Mouse (Mus musculus): Measurements from ENCODE around the gene Rimklb. TPM values are rescaled to one million over a fixed set of nuclear protein-coding genes. Genes with fewer than 3 reads are reported as not detected.
A peak's percentile ranks its signal among the peaks of the same experiment; 100 is the strongest.
"Not testable (repeated sequence)": the region's sequence is repeated elsewhere in the genome, so short reads cannot be mapped to it uniquely, and the experiment has no call there.

Gene Rimklb
- polyA plus RNA-seq, 1 experiment from 2014 or later, result 49.7 TPM

DNA sequence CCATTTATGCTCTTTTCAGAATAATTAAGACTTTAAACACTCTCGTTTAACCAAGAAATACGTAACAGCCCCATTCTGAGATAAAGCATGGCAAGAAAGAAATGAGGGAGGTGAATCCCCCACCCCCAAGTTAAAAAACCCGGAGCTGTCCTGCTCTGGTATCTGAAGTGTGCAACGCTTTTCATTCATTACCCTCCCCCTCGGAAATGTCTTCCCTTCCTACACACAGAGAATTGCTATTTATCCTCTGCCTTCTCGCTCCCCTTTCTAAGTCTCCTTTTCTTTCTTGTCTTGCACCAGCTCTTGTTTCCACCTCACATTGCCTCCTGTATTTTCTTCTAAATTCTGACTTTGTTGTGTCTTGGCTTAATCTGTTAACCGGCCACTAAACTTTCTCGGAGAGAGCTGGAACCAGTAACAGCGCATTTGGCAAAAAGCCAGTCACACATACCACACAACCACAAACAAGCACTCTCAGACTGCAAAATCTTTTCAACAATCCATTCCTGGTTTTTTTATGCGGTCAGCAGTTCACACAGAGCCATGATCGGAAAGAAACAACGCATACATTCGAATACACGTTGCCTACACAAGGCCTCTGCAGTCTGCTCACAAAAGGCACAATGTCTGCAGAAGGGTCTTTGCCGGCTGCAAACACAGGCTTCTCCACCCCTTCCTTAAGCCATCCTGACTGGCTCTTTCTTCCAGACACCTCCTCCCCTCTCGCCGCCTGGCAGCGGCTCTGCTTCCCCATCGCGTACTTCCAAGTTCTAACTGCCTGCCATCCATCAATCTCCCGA lies 3.3 kb downstream of the Rimklb start:
- Histone ChIP-seq H3K4me3 (no peak overlapping the region), H3K9me3 (no peaks in the 10 kb centered on the region), H3K9ac (0 out of 2 replicates have a peak overlapping the region, but pooled peaks have one; percentile 10), H3K4me2 (replicated peaks) (peak overlapping the region; percentile 40), H3K36me3 (no peaks in the 10 kb centered on the region), H3K27me3 (no peaks in the 10 kb centered on the region), H3K4me1 (peaks cover 36% of the 10 kb centered on the region), H3K27ac (peak overlapping the region; percentile 84)
- 6% methylated on average over 21 of the region's 21 CpGs for WGBS
- peak; percentile 62 for ATAC-seq (ENCODE audit: insufficient number of reproducible peaks, insufficient read depth, low FRiP score, low TSS enrichment)

DNA sequence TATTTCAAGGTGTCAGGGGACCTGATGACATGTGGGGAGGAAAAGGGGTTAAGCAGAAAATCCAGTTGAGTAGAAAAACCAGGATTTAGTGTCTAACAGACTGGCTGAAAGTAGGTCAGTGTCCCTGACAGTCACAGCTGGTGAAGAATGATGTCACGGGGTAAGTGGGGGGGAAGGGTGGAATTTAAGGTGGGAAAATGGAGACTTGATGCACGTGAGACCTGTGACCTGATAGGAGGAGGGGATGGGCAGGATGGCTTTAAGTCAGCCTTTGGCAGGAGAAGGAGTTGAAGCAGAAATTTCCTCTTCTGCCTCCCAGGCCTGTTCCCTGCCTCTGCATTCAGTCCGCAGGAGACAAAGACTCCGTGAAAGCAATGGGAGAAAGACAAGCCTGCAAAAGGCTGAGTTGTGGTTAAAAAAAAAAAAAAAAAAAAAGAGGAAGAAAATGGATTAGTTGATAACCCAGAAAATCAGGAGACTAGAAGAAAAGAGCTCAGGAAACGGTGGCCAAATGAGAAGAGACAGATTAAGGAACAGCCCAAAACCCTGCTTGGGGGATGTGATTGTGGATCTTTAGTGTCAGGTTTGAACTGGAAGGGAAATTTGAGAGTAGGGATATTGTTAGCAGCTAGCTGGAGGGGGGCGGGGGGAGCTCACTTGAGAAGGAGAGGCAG lies 4.6 kb downstream of the Rimklb start:
- H3K27me3 ChIP-seq, result no peaks in the 10 kb centered on the region
- 24% methylated on average over 6 of the region's 6 CpGs for WGBS

DNA sequence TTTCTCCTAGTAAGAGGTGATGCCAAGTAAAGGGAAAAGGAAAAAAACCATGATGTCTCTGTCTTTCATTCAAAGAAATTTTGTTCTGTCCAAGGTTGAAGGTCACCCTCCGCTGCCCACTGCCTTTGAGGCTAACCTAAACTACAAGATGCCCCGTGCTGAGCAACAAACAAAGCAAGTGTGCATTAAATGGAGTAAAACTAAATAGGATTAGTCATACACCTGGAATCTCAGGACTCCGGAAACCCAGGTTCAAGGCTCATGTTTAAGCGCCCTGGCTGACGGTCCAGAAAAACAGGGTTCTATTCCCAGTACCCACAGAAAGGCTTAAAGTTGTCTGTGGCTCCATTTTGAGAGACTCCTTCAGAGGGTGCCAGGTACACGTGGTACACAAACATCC lies 6.1 kb downstream of the Rimklb start:
- no peak overlapping the region for H3K4me3 ChIP-seq
- H3K4me1 ChIP-seq, result peaks cover 36% of the 10 kb centered on the region
- no peak for ATAC-seq (ENCODE audit: insufficient number of reproducible peaks, insufficient read depth, low FRiP score, low TSS enrichment)
- peak overlapping the region; percentile 57 for H3K4me2 ChIP-seq (replicated peaks)
- WGBS, result 16% methylated on average over 6 of the region's 6 CpGs
- H3K27me3 ChIP-seq, result no peaks in the 10 kb centered on the region
- 0 out of 2 replicates have a peak overlapping the region, but pooled peaks have one; percentile 39 for H3K9ac ChIP-seq
- peak overlapping the region; percentile 94; the same call in 1 of the 2 replicates for H3K27ac ChIP-seq
- no peaks in the 10 kb centered on the region for H3K36me3 ChIP-seq
- no peaks in the 10 kb centered on the region for H3K9me3 ChIP-seq

More for the DNA sequence above, 4.6 kb downstream of the Rimklb start:
- H3K4me3 ChIP-seq, result no peak overlapping the region
- peaks cover 36% of the 10 kb centered on the region for H3K4me1 ChIP-seq
- no peaks in the 10 kb centered on the region for H3K36me3 ChIP-seq
- no peak overlapping the region for H3K4me2 ChIP-seq (replicated peaks)
- no peak for ATAC-seq (ENCODE audit: insufficient number of reproducible peaks, insufficient read depth, low FRiP score, low TSS enrichment)
- H3K9me3 ChIP-seq, result no peaks in the 10 kb centered on the region
- H3K27ac ChIP-seq, result peak overlapping the region; percentile 84; the same call in 1 of the 2 replicates
- H3K9ac ChIP-seq, result no peak overlapping the region

DNA sequence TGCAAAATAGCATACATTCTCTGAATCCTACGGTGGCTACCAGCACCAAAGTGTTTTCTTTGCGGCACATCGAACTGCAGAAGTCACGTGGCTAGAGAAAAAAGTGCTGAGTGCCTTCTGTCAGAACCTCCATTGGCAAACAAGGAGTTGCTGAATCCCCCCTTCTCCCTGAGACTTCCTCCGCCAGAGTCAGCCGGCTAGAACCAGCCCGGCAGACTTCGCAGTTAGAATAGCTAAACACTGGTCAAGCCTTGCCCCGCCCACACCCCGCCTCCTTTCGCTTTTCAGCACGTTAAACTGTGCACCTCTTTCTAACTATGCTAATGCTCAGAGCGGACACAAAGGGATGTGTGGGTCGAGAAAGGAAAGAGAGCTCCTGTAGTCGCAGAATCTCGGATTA lies 7.0 kb downstream of the Rimklb start:
- peak; percentile 85 for ATAC-seq (ENCODE audit: insufficient number of reproducible peaks, insufficient read depth, low FRiP score, low TSS enrichment)
- H3K4me3 ChIP-seq, result peak overlapping the region; percentile 33
- H3K4me1 ChIP-seq, result peaks cover 36% of the 10 kb centered on the region
- H3K9me3 ChIP-seq, result no peaks in the 10 kb centered on the region
- H3K27ac ChIP-seq, result peak overlapping the region; percentile 94
- H3K36me3 ChIP-seq, result no peaks in the 10 kb centered on the region
- no peaks in the 10 kb centered on the region for H3K27me3 ChIP-seq
- 0% methylated on average over 16 of the region's 16 CpGs for WGBS
- H3K9ac ChIP-seq, result peak overlapping the region; percentile 39; the same call in 1 of the 2 replicates
- H3K4me2 ChIP-seq (replicated peaks), result peak overlapping the region; percentile 57

DNA sequence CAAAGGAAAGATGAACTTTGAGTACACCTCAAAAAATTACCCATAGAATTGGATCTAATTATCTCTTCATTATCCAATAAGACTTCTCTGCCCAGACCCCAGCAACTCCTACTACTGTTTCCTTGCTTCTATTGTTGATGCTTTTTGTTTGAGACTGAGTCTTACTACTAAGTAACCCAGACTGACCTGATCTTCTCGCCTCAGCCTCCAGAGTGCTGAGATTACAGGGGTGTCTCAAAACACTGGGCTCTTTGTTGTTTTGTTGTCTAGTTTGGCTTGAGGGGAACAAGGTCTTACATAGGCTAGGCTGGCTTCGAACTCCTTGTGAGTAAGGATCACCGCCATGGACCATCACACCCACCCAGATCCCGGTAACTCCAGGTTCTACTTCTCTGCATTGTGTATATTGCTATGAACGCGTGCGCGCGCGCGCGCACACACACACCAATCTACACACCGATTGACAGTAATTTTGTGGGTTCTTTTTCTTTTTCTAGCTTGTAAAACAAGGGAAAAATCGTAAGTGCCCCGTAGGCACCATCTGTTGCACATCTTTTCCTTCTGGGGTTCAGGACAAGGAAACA lies 7.5 kb downstream of the Rimklb start:
- 20% methylated on average over 15 of the region's 15 CpGs for WGBS
- H3K4me2 ChIP-seq (replicated peaks), result peak overlapping the region; percentile 57
- no peak for ATAC-seq (ENCODE audit: insufficient number of reproducible peaks, insufficient read depth, low FRiP score, low TSS enrichment)

DNA sequence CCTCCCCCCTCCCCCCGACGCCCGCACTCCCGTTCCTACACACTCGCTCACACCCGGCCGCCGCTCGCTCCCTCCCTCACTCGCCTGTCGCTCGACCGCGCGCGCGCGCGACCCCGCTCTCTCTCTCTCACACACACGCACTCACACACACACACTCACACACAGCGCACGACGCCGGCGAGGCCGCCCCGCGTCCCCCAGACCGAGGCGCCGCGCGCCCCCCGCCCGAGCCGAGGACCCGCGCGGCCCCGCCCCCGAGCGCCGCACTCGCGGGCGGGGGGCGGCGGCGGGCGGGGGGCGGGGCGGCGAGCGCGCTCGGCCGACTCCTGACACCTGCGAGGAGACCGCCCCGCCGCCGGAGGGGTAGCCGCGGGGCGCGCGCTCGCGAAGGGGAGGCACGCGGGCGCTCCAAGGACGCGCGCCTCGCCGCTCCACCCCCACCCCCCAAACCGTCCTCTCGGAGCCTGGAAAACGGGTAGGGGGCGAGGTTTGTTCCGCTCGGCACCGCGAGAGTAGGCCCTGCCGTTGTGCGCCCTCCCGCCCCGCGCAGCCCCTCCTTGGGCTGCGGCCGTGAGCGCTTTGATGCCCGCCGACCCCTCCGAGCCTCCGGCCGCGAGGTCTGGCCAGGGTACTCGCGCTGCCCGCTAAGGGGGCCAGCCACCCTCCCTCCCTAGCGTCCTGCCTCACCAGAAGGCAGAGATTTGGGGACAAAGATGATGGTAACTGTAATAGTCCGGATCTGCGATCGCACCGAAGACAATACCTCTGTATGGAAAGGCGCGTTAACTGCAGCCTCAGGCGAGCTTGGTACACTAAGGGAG lies 12.1 kb downstream of the Rimklb start:
- Histone ChIP-seq H3K36me3 (no peaks in the 10 kb centered on the region), H3K9ac (peak overlapping the region; percentile 85), H3K27ac (peak overlapping the region; percentile 91), H3K4me2 (replicated peaks) (peak overlapping the region; percentile 62), H3K9me3 (no peaks in the 10 kb centered on the region), H3K4me3 (peak overlapping the region; percentile 66), H3K4me1 (peaks cover 13% of the 10 kb centered on the region; the same call in 1 of the 2 replicates), H3K27me3 (no peaks in the 10 kb centered on the region)
- 2% methylated on average over 68 of the region's 111 CpGs for WGBS
- ATAC-seq (ENCODE audit: insufficient number of reproducible peaks, insufficient read depth, low FRiP score, low TSS enrichment), result peak; percentile 88

More for the DNA sequence above, 7.5 kb downstream of the Rimklb start:
- H3K36me3 ChIP-seq, result no peaks in the 10 kb centered on the region
- H3K4me1 ChIP-seq, result peaks cover 33% of the 10 kb centered on the region
- peak overlapping the region; percentile 94 for H3K27ac ChIP-seq
- H3K27me3 ChIP-seq, result no peaks in the 10 kb centered on the region
- peak overlapping the region; percentile 39; the same call in 1 of the 2 replicates for H3K9ac ChIP-seq
- H3K9me3 ChIP-seq, result no peaks in the 10 kb centered on the region
- peak overlapping the region; percentile 33 for H3K4me3 ChIP-seq

DNA sequence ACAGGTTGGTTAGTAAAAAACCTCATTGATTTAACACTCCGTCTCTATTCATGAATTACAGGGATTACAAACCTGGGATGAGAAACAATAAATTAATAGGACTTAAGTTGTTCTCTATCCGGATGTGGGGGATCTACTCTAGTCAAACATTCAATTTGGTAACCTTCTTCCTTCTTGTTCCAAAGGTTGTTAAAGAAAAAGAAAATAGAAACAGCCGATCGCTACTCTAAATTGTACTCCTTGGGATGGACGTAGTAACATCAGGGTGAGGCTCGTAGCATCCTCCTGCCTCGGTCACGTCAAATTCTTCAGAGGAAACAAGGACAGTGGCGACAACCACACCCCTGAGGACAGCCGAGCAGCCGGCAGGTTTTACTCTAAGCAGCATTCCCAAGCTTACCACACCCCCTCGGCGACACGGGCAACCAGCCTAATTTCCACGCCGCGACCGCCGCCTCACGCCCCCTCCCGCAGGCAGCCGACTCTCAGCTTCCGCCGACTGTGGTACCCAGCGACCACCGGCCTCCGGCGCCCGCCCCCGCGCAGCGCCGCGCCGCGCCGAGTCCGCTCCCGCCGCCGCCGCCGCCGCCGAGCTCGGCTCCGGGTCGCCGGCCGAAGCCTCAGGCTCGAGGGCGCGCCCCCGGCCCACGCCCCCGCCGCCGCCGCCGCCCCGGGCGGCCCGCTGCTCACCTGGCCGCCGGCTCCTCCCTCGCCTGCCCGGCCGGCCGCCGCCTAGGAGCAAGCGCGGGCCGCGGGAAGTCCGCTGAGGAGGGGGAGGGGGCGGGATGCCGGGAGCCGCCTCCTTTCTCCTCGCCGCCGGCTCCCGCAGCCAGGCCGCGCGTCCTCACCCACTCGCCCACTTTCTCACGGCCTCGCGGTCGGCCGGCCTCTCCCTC lies 12.9 kb downstream of the Rimklb start:
- WGBS, result 4% methylated on average over 46 of the region's 91 CpGs
- Histone ChIP-seq H3K36me3 (no peaks in the 10 kb centered on the region), H3K4me3 (peak overlapping the region; percentile 66), H3K27me3 (no peaks in the 10 kb centered on the region), H3K27ac (peak overlapping the region; percentile 91), H3K4me2 (replicated peaks) (peak overlapping the region; percentile 62), H3K4me1 (0 out of 2 replicates have a peak, but pooled peaks cover 8% of the 10 kb centered on the region), H3K9ac (peak overlapping the region; percentile 85), H3K9me3 (no peaks in the 10 kb centered on the region)
- peak; percentile 72 for ATAC-seq (ENCODE audit: insufficient number of reproducible peaks, insufficient read depth, low FRiP score, low TSS enrichment)

DNA sequence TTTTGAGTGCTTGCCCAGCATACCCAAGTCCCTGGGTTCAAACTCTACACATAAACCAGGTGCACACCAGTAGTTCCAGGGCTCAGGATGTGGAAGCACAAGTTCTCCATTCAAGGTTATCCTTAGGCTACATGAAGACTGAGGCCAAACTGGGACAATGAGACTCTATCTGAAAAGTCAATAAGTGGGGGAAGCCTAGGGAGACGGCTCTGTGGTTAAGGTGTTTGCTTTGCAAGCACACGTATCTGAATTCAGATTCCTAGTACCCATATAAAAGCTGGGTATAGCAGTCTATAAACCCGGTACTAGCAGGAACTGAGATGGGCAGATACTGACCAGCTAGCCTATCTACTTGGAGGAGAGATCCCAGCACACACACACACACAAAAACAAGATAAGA lies 20.5 kb downstream of the Rimklb start:
- H3K9me3 ChIP-seq, result no peaks in the 10 kb centered on the region
- no peak overlapping the region for H3K4me3 ChIP-seq
- no peak for ATAC-seq (ENCODE audit: insufficient number of reproducible peaks, insufficient read depth, low FRiP score, low TSS enrichment)
- no peak overlapping the region for H3K9ac ChIP-seq
- no peaks in the 10 kb centered on the region for H3K27me3 ChIP-seq
- H3K36me3 ChIP-seq, result no peaks in the 10 kb centered on the region
- WGBS, result 81% methylated on average over 3 of the region's 3 CpGs
- H3K27ac ChIP-seq, result no peak overlapping the region
- H3K4me1 ChIP-seq, result no peaks in the 10 kb centered on the region
- H3K4me2 ChIP-seq (replicated peaks), result no peak overlapping the region

DNA sequence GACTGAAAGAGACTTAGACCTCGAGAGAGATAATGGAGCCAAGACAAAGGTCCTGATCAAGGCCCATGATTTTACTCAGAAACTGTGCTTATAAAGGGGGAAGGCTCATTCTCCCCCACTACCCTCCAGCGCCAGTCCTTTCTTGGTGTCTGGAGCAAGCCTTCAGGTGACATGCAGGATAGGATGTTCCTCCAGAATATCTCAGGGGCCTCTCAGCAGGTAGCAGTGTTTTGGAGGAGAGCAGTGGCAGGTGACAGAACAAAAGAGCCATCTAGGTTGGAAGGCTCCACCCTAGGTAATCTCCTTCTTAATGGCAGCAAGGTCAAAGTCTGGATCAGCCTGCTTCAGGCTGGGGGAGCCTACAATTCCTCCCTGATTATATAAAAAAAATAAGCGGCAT lies 27.1 kb downstream of the Rimklb start:
- WGBS, result 87% methylated on average over 3 of the region's 3 CpGs
- H3K27me3 ChIP-seq; H3K4me2 ChIP-seq (replicated peaks); ATAC-seq (ENCODE audit: insufficient number of reproducible peaks, insufficient read depth, low FRiP score, low TSS enrichment); H3K4me1 ChIP-seq; H3K27ac ChIP-seq; H3K9ac ChIP-seq; H3K4me3 ChIP-seq; H3K9me3 ChIP-seq: not testable (repeated sequence)
- H3K36me3 ChIP-seq, result peaks cover 37% of the 10 kb centered on the region

DNA sequence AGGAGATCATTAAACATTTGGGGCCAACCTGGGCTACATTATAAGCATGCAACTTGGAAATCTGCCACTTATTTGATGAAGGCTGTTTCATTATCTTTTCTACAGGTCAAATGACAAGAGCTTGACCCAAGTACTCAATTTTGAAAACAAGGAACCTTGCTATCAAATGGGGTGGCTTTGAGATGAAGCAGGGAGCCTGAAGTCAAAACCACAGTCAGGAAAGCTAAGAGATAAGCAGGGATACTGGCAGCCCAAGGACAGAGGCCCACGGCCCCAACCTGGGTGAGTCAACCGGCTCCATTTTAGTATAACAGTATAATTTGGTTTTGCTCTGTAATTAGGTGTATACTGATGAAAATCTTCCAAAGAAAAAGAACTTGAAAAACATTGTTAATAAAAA lies 28.3 kb downstream of the Rimklb start:
- 87% methylated on average over 2 of the region's 2 CpGs for WGBS
- ATAC-seq (ENCODE audit: insufficient number of reproducible peaks, insufficient read depth, low FRiP score, low TSS enrichment), result no peak
- peaks cover 45% of the 10 kb centered on the region for H3K36me3 ChIP-seq

More for the DNA sequence above, 28.3 kb downstream of the Rimklb start:
- H3K4me2 ChIP-seq (replicated peaks), result no peak overlapping the region
- no peaks in the 10 kb centered on the region for H3K9me3 ChIP-seq
- no peak overlapping the region for H3K27ac ChIP-seq
- no peaks in the 10 kb centered on the region for H3K4me1 ChIP-seq
- no peaks in the 10 kb centered on the region for H3K27me3 ChIP-seq
- H3K4me3 ChIP-seq, result no peak overlapping the region
- H3K9ac ChIP-seq, result no peak overlapping the region
